Comparison of ENCODE assay signal across 13 mouse cellular contexts in the genomic region with DNA sequence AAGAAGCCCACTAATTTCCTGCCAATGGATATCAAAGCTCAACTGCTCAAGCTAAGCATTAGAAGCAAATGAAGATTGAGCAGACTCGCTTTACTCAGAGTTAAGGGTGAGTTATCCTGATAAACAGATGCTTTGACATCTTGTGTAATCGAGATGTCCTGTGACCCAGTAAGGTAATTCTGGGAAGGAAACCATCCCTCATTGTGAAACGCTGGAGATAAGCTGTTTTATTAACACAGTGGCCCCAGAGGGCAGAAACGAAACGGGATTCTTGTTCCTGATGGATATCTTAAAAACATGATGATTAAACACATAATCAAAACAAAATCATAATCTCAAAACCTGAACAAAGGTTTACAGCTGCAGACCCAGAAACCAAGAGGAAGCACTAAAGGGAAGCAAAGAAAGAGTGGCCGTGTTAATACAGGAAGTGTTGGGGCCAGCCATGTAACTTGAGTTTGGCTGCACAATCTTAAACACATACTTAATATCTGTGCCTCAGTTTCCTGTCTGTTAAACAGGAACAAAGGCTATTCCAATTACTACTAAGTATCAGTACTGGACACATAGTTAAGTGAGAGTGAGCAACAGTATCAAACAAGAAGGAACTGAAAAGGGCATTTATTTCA.
DNase-seq lines count a peak whose midpoint lies in the region.
"Had no signal": no experiment of that assay in that cellular context is flagged by ENCODE, and none has a peak within 500 bp of the region (broad histone marks: within the 10 kb centered on the region; RNA-seq: fewer than 3 reads in every experiment).

No protein-coding gene starts in this region.

- DNase-seq in adrenal gland, adult 2 months: peak; percentile 59
- DNase-seq in adrenal gland, postnatal 4 days (ENCODE audit: low spot score in 2 of 2): no peak
- DNase-seq in lung, postnatal 25 days (ENCODE audit: low spot score): peak; percentile 18
- DNase-seq in lung, postnatal 14 days: no peak
- DNase-seq in gonadal fat pad, adult 2 months (ENCODE audit: low read depth): peak; percentile 45
- DNase-seq in right cerebral cortex, postnatal 25 days: no peak
- no peak for DNase-seq in ovary, postnatal 36 days (ENCODE audit: low spot score)
- DNase-seq: adrenal gland, postnatal 25 days; cerebellum, adult 2 months; cerebellum, postnatal 14 days; gastrocnemius, postnatal 14 days; heart, adult 18-20 months; heart, postnatal 14 days had no signal

Comparison
In these comparisons a context has a peak if more than half of its experiments do, and no peak if none do; other contexts are left out.
1. DNase-seq: peak in adrenal gland, adult 2 months (single experiment), lung, postnatal 25 days (single experiment) and gonadal fat pad, adult 2 months (single experiment); none in adrenal gland, postnatal 4 days (0 of 2), lung, postnatal 14 days (single experiment), right cerebral cortex, postnatal 25 days (single experiment) and ovary, postnatal 36 days (single experiment).